Mouse (Mus musculus) frontal cortex, postnatal 25 days (tissue): ENCODE measurements at regions not wholly inside any gene's neighbourhood (a gene's known extent, or its start where the extent isn't known, plus 50 kb on each side); places are given as distances from the start of the nearest gene placed in this dataset.

Experiments
- DNase-seq, 2 experiments: peaks; one replicate each; pipeline ENCODE4 v3.0.0; 2022; ENCODE audit warnings: low spot score in 2 of 2

GRCm38 (mm10) chr5:37898041-37898615, 73.7 kb upstream of the Msx1 start:
- DNase-seq = no peak

- no peak for DNase-seq
These were observed 73.1 kb upstream of the Msx1 start for GRCm38 (mm10) chr5:37897501-37897900.

- no peak for DNase-seq
These were observed 71.3 kb upstream of the Msx1 start for GRCm38 (mm10) chr5:37895441-37896336.

GRCm38 (mm10) chr5:37893639-37894550, 69.5 kb upstream of the Msx1 start:
- no peak for DNase-seq

- DNase-seq = no peak
These were observed 66.3 kb upstream of the Msx1 start for GRCm38 (mm10) chr5:37890641-37891040.

GRCm38 (mm10) chr5:37879668-37880380, 55.4 kb upstream of the Msx1 start:
- no peak for DNase-seq

- no peak for DNase-seq
These were observed 51.9 kb upstream of the Msx1 start for GRCm38 (mm10) chr5:37876240-37876639.

GRCm38 (mm10) chr5:37875452-37875851, 51.1 kb upstream of the Msx1 start:
- DNase-seq = no peak

- DNase-seq = no peak
These were observed 50.5 kb upstream of the Msx1 start for GRCm38 (mm10) chr5:37874784-37875281.
